Mouse (Mus musculus) ES-CJ7 (cell line): Measurements from ENCODE around the gene Lin37.

Source experiments
- DNase-seq: peaks from one replicate; pipeline ENCODE4 v3.0.0; 2011; ENCODE audit warnings: low read depth, low spot score

Lin37 gene

GRCm38 (mm10) chr7:30586455-30587020 is 26.9 kb upstream of the Lin37 start:
- DNase-seq, result no peak

GRCm38 (mm10) chr7:30585170-30585569 is 25.5 kb upstream of the Lin37 start:
- no peak for DNase-seq

- DNase-seq, result no peak
Observed at GRCm38 (mm10) chr7:30584339-30584738, 24.7 kb upstream of the Lin37 start.

GRCm38 (mm10) chr7:30581547-30581946 is 21.9 kb upstream of the Lin37 start:
- DNase-seq, result no peak

- no peak for DNase-seq
Observed at GRCm38 (mm10) chr7:30579950-30580349, 20.3 kb upstream of the Lin37 start.

GRCm38 (mm10) chr7:30572969-30573368 is 13.3 kb upstream of the Lin37 start:
- no peak for DNase-seq

- no peak for DNase-seq
Observed at GRCm38 (mm10) chr7:30572389-30572788, 12.8 kb upstream of the Lin37 start.

GRCm38 (mm10) chr7:30567555-30567954 is 7.9 kb upstream of the Lin37 start:
- no peak for DNase-seq

GRCm38 (mm10) chr7:30566033-30566432 is 6.4 kb upstream of the Lin37 start:
- DNase-seq, result no peak

GRCm38 (mm10) chr7:30564970-30565571 is 5.4 kb upstream of the Lin37 start, which contains the start of gene Igflr1:
Gene Igflr1 (plus strand): TSS chr7:30565427.
- no peak for DNase-seq

GRCm38 (mm10) chr7:30563906-30564280 is 4.3 kb upstream of the Lin37 start:
- DNase-seq, result no peak

- peak; percentile 99 for DNase-seq
Observed at GRCm38 (mm10) chr7:30563117-30563905, 3.7 kb upstream of the Lin37 start, which contains the start of the genes U2af1l4, Gm49396 and Psenen. Gene U2af1l4 (plus strand): TSS chr7:30563301. Gene Gm49396 (plus strand): TSS chr7:30563344. Gene Psenen (minus strand): TSS chr7:30563627.

GRCm38 (mm10) chr7:30562526-30563116 is 3.0 kb upstream of the Lin37 start:
- DNase-seq, result no peak

GRCm38 (mm10) chr7:30560296-30560695 is 658 bp upstream of the Lin37 start:
- no peak for DNase-seq

GRCm38 (mm10) chr7:30558656-30559442 is 789 bp downstream of the Lin37 start:
- no peak for DNase-seq

- peak; percentile 42 for DNase-seq
Observed at GRCm38 (mm10) chr7:30557901-30558514, 1.6 kb downstream of the Lin37 start.

GRCm38 (mm10) chr7:30556894-30557536 is 2.6 kb downstream of the Lin37 start:
- DNase-seq, result peak; percentile 48

- no peak for DNase-seq
Observed at GRCm38 (mm10) chr7:30553810-30554584, 5.6 kb downstream of the Lin37 start.

- no peak for DNase-seq
Observed at GRCm38 (mm10) chr7:30553021-30553589, 6.5 kb downstream of the Lin37 start.
